Mouse (Mus musculus): ENCODE measurements around the gene Mfsd12. TPM values are rescaled to one million over a fixed set of nuclear protein-coding genes. Genes with fewer than 3 reads are reported as not detected.

Mfsd12 gene
- total RNA-seq, 4 experiments from 2014 or later = 18.3 to 25.7 (median 22.0) TPM

DNA sequence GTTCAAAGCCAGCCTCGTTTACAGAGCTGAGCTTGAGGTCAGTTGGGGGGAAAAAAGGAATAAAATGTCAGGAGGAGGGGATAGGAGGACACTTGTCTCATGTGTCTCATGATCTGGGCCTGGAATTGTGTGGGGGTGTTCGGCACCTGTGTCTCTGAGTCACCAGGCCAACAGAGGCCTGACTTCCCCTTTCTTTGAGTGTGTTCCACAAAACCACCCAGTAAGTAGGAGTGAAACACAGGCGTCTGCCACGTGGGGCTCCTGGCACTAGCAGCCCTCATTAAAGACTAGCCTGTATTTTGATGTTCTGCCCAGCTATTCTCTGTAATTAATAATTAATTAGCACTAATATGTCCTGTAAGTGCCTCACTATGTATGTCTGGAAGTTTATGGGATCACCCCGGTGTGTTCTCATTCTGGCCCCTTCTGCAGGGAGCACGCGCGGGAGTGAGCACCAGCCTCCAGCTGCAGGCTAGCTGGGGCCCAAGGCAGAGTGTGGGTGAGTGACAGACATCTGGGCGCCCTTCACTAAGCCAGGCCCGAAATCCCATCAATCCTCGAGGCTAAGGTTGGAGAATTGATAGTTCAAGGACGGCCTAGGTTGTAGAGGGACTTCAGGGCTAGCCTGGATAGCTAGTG is 820 bp upstream of the Mfsd12 start:
- DNase-seq = no peak

DNA sequence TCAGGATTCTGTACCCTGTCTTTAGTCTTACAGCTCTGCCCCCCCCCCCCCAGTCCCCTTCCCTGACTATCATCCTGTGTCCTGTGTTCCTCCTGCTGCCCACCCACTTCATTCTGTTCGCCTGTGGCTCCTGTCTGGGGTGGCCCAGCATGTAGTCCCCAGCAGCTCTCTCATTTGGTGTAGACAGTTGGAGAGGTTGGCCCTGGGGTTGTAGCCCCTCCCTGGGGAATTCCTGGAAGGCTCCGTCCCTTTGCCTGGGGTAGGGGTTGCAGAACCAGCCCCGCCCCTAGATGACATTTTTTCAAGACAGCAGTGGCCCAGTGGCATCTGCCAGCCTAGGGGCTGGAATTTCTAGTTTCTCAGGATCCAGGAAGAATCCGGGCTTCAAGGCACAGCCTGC is 918 bp downstream of the Mfsd12 start:
- no peak for DNase-seq

- DNase-seq = no peak
Observed at GRCm38 (mm10) chr10:81358841-81359240, 1.6 kb downstream of the Mfsd12 start.

GRCm38 (mm10) chr10:81360721-81361120 is 3.4 kb downstream of the Mfsd12 start:
- DNase-seq = no peak

DNA sequence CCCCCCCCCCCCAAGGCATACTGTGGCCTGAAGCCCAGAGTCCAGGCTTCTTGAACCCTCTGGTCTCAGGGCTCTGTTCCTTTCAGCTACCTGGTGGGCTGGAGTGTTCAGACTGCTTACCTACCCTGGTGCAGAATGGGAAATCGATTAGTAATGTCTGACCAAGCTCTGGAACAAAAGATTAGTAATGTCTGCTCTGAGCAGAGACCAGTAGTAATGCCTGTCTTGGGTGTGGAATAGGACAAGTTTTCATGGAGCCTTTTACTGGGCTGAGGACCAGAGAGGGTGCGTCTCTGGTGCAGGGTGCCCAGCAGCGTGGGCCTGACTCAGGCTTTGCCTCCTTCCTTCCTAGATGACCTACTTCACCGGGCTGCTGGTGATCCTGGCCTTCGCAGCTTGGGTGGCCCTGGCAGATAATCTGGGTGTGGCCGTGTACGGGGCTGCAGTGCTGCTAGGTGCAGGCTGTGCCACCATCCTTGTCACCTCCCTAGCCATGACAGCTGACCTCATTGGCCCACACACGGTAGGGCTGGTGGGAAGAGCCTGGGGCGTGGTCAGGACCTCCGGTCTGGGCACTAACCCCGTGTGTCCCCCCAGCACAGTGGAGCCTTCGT is 5.2 kb downstream of the Mfsd12 start:
- no peak for DNase-seq

GRCm38 (mm10) chr10:81363436-81364346 is 6.4 kb downstream of the Mfsd12 start:
- DNase-seq = no peak

DNA sequence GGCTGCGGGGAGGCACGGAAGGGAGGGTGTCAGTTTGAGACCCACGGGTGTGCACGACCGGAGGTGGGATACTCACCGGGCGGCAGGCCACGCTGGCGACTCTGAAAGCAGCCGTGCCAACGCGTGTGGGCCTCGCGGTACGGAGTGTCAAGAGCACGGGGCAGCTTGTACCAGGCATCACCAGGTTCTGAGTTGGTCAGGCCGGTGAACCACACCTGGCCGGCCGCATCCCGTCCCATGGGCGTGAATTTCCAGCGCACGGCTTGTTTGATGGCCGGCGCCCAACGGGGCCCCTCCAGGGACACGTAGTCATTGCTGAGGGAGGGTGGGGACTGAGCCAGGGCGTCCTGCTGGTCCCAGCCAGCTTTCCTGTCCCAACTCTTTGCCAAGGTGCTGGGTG is 7.4 kb downstream of the Mfsd12 start:
- no peak for DNase-seq

DNA sequence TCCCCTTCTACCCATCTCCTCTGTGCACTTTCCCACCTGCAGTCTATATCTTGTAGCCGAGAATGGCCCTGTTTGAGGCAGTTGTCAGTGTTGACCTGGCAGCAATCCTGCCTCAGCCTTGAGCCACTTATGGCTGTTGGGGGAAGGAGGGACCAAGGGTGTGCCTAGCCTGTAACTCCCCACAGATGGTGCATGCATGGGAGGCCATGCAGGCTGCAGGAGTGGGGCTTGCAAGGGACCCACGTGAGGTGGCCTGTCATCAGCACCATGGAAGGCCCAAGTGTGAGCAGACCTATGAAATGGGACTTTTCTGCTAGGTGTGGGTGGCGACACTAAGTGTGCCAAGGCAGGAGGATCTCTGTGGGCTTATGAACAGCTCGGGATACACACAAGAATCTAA is 7.8 kb downstream of the Mfsd12 start:
- DNase-seq = no peak

- no peak for DNase-seq
Observed at GRCm38 (mm10) chr10:81365672-81366476, 8.6 kb downstream of the Mfsd12 start, which contains the start of gene 4930404N11Rik. 4930404N11Rik (minus strand) TSS chr10:81365816.

GRCm38 (mm10) chr10:81366477-81367206 is 9.4 kb downstream of the Mfsd12 start:
- DNase-seq = no peak

DNA sequence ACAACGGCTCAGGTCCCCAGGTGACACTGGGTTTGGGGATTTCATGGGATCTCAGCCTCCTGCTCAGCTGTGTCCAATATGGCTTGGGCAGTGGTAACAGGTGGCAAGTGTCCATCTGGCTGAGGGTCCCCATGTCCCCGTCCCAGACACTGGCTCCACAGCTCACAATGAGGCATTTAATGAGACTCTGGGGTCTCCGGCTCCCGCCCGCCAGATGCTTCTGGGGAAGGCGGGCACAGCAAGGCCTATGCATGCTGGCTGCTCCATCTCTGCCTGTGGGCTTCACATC is 9.9 kb downstream of the Mfsd12 start:
- no peak for DNase-seq

DNA sequence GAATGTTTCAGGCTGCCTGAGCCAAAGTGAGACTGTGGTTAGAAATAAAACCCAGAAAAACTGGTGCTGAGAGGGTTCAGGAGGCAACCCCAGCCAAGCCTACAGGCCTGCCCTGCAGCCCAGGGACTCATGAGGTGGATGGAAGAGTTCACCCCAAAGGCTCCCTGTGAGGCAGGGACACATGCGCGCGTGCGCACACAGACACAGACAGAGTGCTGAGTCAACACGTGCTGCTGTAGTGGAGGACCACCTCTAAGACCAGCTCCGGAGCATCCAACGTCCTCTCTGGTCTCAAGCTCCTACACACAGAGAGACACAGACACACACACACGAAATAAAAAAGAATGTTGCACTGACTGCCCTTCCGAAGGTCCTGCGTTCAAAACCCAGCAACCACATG is 18.0 kb downstream of the Mfsd12 start:
- no peak for DNase-seq

DNA sequence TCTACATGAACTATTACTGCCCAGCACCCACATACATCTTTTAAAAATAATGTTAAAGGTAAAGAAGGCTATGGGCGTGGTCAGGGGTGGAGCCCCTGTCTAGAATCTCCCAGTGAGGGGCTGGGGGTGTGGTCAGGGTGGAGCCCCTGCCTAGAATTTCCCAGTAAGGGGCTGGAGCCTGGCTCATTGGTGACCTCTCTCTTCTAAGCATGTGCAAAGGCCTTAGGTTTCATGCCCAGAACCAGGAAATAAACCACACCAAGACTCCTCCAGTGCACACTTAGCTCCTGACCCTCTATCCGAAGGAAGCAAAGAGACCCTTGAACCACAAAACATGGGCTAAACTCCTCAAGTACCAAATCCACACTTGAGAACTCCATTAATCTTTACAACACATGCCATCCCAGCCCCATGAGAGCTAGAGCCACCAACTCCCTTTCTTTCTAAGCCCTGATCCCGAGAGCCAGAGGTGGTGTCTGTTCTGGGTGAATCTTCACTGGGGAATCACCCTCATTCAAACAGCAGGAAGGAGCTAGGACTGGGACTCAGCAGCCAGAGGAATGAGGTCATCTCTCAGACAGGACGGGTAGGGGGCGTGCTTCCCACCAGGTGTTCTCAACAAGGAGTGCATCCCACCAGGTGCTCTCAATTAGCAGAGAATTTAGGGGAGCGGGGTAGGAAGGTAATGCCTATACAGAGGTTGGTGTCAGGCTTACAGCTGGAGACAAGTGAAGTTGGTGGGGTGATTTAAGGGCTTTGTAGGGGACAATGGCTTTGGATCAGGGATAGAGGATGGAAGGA is 19.5 kb downstream of the Mfsd12 start:
- DNase-seq = no peak

GRCm38 (mm10) chr10:81377362-81377664 is 20.0 kb downstream of the Mfsd12 start:
- DNase-seq = no peak

GRCm38 (mm10) chr10:81377793-81378552 is 20.7 kb downstream of the Mfsd12 start, which contains the start of gene Fzr1:
Fzr1 (minus strand) TSS chr10:81378516.
- no peak for DNase-seq

DNA sequence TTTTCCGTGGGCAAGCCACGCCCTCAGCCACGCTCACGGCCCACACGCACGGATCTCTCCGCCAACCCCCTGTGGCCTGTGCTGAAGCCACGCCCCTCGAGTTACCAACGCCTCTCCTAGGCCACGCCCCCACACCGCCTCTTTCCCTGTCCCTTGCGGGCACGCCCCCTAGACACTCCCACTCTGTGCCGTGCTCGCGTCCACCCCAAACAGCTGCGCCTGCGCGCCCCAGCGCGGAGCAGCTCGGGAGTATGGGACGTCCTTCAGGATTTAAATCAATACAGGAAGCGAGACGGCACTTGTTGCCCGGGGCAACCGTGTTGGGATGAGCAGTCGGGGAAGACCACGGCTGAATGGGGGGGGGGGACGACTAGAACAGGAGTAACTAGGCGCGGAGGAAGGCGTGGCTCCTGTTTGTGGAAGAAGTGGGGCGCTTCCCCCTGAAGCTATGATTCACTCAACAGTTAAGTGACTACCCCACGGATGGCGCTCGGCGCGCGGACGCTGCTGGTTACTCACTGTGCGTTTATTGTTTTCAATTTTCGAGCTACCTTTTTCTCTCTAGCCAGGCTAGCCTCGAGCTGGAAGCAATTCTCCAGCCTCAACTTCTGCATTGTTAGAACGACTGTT is 21.4 kb downstream of the Mfsd12 start:
- DNase-seq = peak; percentile 100

GRCm38 (mm10) chr10:81379183-81379553 is 21.9 kb downstream of the Mfsd12 start:
- no peak for DNase-seq

GRCm38 (mm10) chr10:81379809-81380378 is 22.6 kb downstream of the Mfsd12 start:
- no peak for DNase-seq

GRCm38 (mm10) chr10:81382039-81382438 is 24.7 kb downstream of the Mfsd12 start:
- DNase-seq = no peak
